Mouse (Mus musculus) urinary bladder, adult 18-20 months (tissue): ENCODE data around the gene Atrip.
A peak's percentile ranks its signal among the peaks of the same experiment; 100 is the strongest.

Experiments used
- DNase-seq, 2 experiments: peaks; one replicate each; pipeline ENCODE4 v3.0.0; 2022; ENCODE audit warnings: low spot score in 2 of 2, mixed read lengths in 2 of 2

The Atrip gene

GRCm38 (mm10) chr9:109058006-109058765 is 15.7 kb downstream of the Atrip start:
- no peak for DNase-seq

GRCm38 (mm10) chr9:109057543-109057942 is 16.4 kb downstream of the Atrip start:
- DNase-seq = no peak

- no peak for DNase-seq
These were observed 17.0 kb downstream of the Atrip start for GRCm38 (mm10) chr9:109056916-109057315.

DNA sequence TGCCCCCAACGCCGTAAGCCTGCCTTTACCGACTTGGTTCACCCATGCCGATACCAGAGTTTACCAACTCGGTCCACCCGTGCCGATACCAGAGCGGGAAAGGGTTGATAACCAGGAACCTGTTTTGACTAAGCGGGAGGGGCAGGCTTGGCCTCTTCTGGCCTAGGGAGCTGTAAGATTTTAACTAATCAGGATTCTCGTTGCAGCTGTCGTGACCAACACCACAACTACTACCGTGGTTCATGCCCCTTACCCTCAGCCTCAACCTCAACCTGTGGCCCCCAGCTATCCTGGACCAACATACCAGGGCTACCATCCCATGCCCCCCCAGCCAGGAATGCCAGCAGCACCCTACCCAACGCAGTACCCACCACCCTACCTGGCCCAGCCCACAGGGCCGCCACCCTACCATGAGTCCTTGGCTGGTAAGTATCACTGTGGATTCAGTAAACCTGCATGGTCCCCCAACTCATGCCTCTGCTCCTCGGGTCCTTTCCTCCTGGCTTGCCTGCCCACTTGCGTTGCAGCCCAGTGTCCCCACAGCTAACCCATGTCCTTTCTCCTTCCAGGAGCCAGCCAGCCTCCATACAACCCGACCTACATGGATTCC is 17.7 kb downstream of the Atrip start:
- no peak for DNase-seq

DNA sequence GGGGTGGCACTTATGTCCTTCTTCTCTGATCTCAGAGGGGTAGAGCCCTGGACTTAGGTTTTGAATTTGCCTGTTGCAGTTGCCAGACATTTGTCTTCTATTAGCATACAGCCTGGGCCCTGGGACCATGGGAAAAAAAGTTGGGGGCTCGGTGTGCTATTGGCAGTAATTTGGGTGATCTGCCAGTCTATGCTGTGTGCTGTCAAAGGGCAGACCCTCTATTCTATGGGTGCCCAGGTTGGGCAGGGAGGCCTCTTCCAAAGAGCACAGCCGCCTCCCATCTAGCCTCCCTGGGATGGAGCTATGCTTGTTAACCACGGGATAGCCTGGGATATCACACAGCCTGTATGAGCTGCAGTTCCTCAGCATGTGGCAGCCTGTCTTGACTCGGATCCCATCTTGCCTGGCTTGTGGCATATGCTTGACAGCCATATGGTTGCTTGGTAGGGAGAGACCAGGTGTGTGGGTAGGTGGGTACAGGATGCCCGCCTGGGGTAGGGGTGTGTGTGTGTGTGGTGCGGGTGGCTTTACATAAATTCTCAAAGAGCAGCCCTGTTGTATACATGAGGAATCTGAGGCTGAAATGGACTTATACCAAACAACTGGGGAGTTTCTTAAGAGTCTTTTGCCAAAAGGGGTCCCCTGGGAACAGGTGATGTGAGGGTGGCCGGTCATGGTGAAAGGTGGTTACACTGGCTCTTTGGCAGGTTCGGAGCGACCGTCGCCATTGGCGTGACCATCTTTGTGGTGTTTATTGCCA is 18.5 kb downstream of the Atrip start:
- no peak for DNase-seq

- peak in 1 of 2 experiments; percentile 65 for DNase-seq
These were observed 19.2 kb downstream of the Atrip start for GRCm38 (mm10) chr9:109054712-109055111.

DNA sequence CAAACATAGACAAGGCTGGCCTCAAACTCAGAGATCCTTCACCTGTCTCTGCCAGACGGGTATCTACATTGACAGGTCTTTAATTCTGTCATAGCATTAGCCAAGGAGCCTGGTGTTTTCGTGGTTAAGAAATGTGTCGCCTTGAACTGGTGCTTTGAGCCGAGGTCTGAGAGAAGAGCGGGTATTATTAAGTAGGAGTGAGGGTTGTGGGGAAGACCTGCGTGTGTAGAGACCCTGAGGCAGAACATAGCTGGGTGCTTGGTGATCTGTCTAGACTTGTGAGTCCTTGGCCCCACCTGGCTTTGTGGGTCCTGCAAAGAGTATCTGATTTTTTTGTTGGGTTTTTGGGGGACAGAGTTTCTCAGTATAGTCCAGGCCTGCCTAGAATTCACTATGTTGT is 20.1 kb downstream of the Atrip start:
- no peak for DNase-seq

GRCm38 (mm10) chr9:109053366-109053765 is 20.6 kb downstream of the Atrip start:
- DNase-seq = no peak

- DNase-seq = no peak
These were observed 21.2 kb downstream of the Atrip start for GRCm38 (mm10) chr9:109052490-109053260.

DNA sequence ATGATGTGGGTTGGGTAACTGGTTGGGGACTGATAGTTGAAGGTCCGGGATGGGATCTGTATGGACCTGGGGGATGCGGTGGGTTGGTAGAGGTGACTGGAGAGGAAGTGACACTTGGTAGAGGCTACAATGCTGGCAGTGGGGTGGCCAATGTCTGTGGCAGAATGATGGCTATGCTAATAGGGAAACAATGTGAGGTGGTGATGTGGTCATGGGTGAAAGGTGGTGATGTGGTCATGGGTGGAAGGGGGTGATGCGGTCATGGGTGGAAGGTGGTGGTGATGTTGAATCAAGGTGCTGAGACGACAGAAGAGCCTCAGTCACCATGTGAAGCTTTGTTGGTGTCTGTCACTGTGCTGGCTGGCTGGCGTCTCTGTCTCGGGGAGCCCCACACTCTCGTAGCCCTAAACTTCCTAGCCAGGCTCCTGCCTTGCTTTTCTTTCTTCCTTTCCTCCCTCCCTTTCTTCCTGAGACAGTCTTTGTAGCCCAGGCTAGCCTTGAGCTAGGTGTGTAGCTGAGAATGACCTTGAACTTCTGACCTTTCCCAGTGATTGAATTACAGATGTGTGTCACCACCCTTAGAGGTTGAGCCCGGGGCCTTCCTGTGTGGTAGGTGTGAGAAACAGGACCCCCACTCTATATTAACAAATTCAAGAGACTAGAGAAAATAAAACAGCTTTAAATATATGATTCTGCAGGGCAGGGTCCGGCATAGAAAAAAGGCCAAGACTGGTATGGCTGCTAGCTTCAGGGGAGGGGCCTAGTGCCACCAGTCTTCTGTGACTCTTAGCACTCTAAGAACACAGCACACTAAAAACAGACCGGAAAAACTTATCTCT is 22.1 kb downstream of the Atrip start:
- DNase-seq = no peak

DNA sequence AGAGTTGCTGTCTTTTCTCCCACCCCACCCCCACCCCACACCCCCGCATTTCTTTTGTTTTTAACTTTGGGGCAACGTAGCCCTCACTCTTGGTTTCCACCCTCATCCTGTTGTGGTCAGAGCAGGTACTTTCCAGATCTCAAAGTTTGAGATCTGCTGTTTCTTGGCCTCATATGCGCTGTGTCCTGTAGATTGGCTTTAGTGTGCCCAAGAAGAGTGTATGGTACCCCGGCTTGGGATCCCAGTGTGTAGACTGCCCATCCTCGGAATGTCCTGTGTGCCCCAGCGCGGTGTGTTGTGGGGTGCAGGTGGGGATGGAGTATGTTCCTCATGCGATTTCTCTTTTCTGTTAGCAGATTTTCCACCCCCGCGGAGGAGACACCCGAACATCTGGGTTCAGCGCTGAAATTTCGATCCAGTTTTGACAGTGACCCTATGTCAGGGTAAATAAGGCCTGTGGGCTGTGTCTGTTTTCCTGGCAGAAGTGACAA is 22.9 kb downstream of the Atrip start:
- DNase-seq = no peak

DNA sequence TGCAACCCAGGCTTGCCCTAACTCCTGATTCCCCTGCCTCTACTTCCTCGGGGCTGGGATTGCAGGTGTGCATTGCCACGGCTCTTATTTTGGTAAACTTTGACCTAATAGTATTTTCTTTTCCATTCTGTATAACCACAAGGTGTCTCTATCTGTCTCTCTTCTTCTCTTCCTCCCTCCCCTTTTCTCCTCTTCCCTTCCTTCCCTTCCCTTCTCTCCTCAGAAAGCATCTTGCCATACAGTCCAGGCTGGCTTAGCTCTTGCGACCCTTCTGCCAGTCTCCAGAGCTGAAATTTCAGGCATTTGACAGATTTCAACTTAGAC is 23.3 kb downstream of the Atrip start:
- DNase-seq = no peak

DNA sequence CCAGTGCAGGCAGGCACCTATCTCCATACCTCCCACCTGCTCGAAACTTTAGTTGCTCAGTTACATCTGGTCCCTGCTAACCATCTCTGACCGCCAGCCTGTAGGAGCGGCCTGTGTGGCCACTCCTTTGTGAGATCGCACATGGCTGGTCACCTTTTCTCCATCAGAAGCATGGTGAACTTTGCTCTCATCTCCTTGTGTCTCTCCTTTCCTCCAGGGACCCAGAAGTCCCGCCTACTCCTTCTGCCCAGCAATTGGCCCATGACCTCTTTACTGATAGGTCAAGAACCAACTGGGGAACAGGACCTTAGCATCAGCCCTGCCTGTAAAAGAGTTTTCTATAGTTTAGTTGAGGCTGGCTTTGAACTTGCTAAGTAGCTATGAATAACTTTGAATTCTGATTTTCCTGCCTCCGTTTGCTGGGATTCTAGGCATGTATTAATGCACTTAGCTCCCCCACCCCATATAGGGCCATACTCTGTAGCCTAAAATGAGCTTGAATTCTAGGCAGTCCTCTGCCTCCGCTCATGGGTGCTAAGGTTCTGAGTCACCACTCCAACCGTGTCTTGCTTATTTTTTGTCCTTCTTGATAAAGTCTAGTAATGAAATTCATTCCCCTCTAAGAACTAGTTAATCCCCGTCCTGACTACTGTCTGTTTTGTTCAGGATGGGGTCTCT is 23.8 kb downstream of the Atrip start:
- no peak for DNase-seq

DNA sequence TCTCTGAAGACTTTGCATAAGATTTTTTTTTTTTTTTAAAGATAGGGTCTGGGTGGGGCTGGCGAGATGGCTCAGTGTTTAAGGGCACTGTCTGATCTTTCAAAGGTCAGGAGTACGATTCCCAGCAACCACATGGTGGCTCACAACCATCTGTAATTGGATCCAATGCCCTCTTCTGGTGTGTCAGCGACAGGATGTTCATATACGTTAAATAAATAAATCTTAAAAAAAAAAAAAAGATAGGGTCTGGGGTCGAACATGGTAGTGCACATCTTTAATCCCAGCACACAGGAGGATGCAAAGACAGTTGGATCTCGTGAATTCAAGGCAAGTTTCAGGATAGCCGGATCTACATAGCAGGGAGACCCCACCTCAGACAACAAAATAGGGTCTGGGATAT is 24.6 kb downstream of the Atrip start:
- no peak for DNase-seq

DNA sequence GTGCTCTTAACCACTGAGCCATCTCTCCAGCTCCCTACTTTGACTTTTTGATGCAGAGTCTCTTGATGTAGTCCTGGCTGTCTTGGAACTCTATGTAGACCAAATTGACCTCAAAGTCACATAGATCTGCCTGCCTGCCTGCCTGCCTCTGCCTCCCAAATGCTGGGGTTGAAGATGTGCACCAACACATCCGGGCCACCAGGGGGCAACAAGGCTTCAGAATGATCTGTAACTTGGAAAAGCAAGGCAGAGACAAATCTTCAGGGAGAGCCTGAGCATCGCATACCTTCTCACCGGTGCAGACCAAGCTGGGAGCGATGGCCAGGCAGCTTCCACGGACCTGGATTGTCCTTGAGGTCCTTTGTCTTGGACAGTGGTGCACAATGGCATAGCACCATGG is 27.6 kb downstream of the Atrip start:
- no peak for DNase-seq

DNA sequence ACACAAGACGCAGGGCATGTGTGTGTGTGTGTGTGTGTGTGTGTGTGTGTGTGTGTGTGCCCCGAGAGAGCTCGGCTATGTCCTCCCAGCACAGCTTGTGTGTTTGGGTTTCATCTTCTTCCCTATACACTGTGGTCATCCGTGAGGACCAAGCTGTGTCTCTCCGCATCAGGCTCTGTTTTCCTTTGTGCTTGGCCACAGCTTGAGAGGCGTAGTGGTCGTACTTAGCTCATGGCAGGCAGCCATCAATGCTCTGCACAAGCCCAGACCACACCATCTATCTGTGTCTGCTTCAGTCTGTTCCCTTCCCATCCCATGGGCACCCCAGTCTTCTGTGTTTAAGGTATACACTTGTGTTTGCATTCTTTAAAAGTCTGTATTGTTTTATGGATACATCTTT is 32.6 kb downstream of the Atrip start:
- DNase-seq = no peak

DNA sequence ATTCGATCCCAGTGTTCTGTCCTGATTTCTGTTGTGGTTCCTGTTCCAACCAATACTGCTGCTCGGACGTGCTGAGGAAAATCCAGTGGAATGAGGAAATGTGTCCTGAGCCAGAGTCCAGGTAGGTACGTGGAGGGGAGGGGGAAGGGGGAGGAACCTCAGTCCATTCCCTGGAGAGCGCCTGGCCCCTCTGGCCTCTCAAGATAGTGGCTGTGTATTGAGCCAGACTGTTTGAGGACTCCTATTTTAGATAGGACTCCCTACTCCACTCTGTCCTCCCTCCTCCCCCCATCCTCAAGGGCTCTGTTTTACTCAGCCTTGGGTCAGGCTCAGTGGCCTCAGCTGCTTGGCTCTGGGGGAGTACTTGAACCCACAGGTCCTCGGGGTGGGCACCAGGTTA is 33.0 kb downstream of the Atrip start:
- DNase-seq = no peak

DNA sequence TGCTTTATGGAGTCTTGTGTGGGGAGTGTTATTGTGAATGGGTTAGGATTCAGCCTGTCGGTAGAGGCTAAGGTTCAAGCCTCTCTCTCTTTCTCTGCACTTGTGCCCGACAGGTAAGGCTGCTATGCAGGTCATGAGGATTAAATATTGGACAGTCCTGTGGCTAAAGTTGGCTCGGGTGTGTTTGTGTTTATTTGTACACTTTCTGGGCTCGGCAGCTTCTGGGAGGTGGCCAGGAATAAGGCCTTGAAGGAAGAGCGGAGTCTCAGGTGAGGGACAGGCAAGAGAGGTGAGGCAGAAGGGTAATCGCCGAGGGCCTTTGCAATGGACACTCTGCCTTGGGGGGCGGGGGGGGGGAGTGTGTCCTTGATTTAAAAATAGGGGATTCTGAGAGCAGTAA is 33.7 kb downstream of the Atrip start:
- no peak for DNase-seq

DNA sequence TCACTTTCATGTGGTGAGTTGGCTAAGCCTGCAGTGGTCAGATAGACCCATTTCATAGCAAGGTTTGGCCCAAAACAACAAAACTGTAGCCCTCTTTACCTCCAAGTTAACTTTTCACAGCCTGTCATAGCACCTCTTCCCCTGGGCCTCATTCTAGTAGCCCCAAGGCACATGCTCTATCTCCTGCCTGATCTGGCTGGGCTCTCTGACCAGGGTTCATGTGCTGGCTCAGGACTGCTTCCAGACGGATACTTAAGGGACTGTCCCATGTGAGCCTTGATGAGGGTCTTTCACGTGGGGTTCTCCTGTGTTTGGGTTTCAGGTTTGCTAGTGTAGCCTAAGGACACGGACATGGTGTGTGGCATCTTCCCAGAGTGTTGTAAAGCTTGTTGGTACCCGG is 34.2 kb downstream of the Atrip start:
- DNase-seq = no peak

DNA sequence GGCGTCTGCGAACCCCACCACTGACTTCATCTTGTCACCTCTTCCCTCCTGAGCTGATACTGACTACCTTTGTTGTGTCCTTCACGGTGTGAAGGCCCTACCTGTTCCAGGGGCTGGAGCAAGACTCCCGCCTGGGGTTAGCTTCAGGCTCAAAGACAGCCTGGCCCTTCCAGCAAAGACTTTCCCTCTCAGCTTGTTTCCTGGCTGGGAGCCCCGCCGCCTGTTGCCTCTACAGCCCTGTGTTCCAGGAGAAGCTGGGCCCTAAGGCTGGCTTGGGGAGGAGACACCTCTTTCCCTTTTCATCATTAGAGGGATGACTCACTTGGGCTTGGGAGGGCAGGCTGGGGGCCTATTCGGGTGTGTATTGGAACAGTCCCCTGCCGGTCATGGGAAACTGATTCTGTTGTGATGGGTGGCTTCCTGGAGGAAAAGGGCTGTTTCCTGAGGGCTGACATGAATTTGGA is 35.0 kb downstream of the Atrip start:
- peak; percentile 49 to 59 for DNase-seq
